Mouse (Mus musculus): ENCODE data around the gene Cebpb. TPM values are rescaled to one million over a fixed set of nuclear protein-coding genes. Genes with fewer than 3 reads are reported as not detected.

The Cebpb gene
- polyA plus RNA-seq, 1 experiment from 2014 or later, result 0.30 TPM

DNA sequence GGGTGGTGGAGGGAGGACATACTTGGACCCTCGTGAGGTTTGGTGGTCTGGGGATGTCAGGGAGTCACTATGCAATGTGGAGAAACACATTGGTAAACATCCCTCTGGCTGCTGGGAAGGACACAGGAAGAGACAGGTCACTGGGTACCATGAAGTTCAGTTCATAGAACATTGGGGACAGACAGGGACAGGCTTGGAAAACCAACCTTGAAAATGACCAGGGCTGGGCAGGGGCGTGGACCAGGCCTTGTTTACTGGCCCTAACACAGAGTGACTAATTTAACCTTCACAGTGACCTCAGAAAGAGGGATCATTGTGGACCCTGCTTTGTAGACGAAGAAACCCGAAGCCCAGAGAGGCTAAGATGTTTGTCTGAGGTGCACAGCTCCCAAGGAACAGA lies 30.8 kb downstream of the Cebpb start:
- Histone ChIP-seq H3K27me3 (ENCODE audit: low read depth, poor library complexity, severe bottlenecking) (no peaks in the 10 kb centered on the region), H3K4me1 (peaks cover 9% of the 10 kb centered on the region), H3K27ac (replicated peaks) (no peak overlapping the region), H3K4me3 (no peak overlapping the region), H3K9me3 (replicated peaks) (no peaks in the 10 kb centered on the region), H3K36me3 (no peaks in the 10 kb centered on the region)
- WGBS, result 79% methylated on average over 4 of the region's 4 CpGs
- no peak for DNase-seq (ENCODE audit: low spot score)

DNA sequence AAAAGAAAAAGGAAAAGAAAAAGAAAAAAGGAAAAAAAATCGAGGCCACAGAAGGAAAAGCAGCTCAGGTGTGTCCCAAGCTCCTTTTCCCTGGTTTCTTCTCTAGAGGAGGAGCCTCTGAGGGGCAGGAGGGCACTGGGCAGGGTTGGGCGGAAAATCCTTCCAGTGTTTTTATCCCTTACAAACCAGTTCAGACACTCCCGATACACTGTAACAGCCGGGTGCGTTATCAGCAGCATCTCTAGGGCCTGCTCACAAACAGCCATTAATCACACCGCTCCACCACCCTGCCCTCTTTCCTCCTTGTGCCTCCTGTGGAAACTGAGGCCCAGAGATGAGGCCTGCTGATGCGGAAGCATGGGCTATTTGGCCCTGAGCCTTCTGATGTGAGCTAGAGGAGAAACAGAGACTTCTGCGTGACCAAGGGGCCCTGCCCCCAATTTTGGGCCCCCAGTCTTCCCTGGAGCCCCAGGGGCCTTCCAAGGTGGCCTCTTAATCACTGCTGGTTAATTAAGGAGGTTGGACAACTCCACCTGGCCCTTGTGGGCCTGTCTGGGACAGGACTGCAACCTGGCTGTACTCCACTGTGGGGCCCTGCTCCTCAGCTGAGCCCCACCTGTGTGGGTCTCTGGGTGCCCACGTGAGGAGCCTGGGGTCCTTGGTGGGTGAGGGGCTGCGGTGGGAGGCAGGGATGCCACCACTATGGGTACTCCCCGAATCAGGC lies 32.6 kb downstream of the Cebpb start:
- peaks cover 9% of the 10 kb centered on the region for H3K4me1 ChIP-seq
- H3K27me3 ChIP-seq (ENCODE audit: low read depth, poor library complexity, severe bottlenecking), result no peaks in the 10 kb centered on the region
- no peak overlapping the region for H3K4me3 ChIP-seq
- H3K27ac ChIP-seq (replicated peaks), result no peak overlapping the region; the same call in 1 of the 2 replicates
- 88% methylated on average over 11 of the region's 11 CpGs for WGBS
- no peaks in the 10 kb centered on the region for H3K36me3 ChIP-seq
- no peaks in the 10 kb centered on the region for H3K9me3 ChIP-seq (replicated peaks)
- no peak for DNase-seq (ENCODE audit: low spot score)

DNA sequence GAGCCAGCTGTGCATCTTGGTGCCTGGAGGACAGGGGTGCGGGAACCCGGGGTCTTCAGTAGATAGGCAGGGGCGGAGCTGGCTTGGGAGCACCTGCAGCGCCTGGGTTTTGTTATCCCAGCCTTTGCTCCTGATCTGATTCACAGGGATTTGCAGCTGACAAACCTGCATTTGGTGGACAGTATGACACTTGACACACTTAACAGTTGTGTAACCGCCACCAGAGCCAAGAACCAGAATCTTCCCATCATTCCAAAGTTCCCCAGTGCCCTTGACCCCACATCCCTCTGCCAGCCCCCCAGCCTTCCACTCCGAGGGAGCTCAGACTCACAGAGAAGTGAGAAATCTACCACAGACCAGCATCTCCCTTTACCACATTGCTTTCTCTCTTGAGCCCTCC lies 33.8 kb downstream of the Cebpb start:
- no peak overlapping the region for H3K4me3 ChIP-seq
- WGBS, result 75% methylated on average over 6 of the region's 6 CpGs
- no peaks in the 10 kb centered on the region for H3K9me3 ChIP-seq (replicated peaks)
- no peak for DNase-seq (ENCODE audit: low spot score)
- no peaks in the 10 kb centered on the region for H3K27me3 ChIP-seq (ENCODE audit: low read depth, poor library complexity, severe bottlenecking)
- H3K36me3 ChIP-seq, result no peaks in the 10 kb centered on the region
- no peak overlapping the region for H3K27ac ChIP-seq (replicated peaks)
- H3K4me1 ChIP-seq, result peaks cover 12% of the 10 kb centered on the region

DNA sequence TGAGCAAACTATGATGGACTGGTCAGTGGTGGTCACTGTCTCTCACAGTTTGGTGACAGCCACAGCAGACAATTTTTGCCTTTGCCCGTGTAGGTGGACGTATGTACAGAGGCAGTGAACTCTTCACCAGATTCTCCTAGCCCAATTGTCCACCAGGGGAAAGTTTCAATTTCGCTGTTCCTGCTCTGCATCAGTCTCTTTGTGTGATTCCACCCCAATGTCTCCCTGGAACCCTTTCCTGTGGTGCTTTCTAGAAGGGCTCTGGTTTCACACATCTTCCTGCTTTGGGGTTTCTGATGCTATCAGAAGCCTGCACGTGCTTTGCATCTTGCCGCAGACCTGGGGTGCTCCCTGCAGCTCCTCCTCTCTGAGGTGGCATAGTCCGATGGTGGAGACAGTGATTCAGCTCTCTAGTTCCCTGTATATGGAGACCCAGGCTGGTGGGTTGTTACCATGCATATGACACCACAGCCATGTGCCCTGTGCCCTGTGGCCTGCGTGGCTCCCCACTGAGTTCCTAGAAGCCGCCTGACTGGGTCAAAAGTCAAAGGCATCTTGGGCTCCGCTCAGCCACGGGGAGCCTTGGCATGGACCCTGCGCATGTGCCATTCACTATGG lies 35.0 kb downstream of the Cebpb start:
- WGBS, result 85% methylated on average over 11 of the region's 11 CpGs
- Histone ChIP-seq H3K4me3 (no peak overlapping the region), H3K27ac (replicated peaks) (no peak overlapping the region), H3K9me3 (replicated peaks) (no peaks in the 10 kb centered on the region), H3K27me3 (ENCODE audit: low read depth, poor library complexity, severe bottlenecking) (no peaks in the 10 kb centered on the region), H3K36me3 (no peaks in the 10 kb centered on the region), H3K4me1 (peaks cover 12% of the 10 kb centered on the region)
- DNase-seq (ENCODE audit: low spot score), result no peak

DNA sequence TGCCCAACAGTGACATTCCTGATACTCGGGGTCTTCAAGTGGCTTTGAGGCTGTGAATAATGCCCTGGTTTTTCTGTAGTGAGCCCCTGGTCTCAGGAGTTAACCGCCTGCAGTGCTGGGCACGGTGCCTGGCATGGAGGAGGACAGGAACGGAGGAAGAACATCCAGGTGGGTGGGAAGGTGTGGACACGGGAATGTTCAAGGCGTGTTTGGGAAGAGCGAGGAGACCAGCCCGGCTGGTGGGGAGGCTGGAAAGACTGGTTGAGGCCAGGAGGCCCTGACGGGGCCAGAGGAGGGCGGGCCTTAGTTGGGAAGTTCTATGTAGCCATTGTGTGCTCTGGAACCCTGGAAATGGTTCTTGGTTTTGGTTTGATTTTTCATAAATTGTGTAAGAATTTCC lies 37.2 kb downstream of the Cebpb start:
- DNase-seq (ENCODE audit: low spot score), result no peak
- Histone ChIP-seq H3K9me3 (replicated peaks) (no peaks in the 10 kb centered on the region), H3K27ac (replicated peaks) (no peak overlapping the region), H3K4me3 (no peak overlapping the region), H3K27me3 (ENCODE audit: low read depth, poor library complexity, severe bottlenecking) (no peaks in the 10 kb centered on the region), H3K4me1 (peaks cover 12% of the 10 kb centered on the region), H3K36me3 (no peaks in the 10 kb centered on the region)
- WGBS, result 93% methylated on average over 10 of the region's 10 CpGs

DNA sequence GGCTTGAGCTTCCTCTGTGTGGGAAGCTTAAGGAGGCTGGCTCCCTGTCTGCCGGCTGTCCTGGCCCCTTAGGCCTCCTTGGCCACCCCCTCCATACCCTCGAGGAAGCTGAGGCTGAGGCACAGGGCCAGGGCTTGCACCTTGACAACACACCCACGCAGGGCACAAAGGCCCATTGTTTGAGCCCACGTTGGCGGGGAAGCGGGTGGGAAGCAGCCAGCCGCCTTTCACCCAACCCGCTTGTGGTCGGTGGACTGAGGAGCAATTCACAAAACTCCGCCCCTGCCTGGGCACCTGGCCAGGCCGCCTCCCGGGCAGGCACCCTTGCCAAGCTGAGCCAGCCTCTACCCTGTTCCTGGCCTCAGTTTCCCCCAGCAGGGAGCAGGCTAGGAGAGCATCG lies 38.4 kb downstream of the Cebpb start:
- Histone ChIP-seq H3K4me1 (peaks cover 8% of the 10 kb centered on the region), H3K27me3 (ENCODE audit: low read depth, poor library complexity, severe bottlenecking) (no peaks in the 10 kb centered on the region), H3K27ac (replicated peaks) (no peak overlapping the region), H3K4me3 (no peak overlapping the region), H3K36me3 (no peaks in the 10 kb centered on the region), H3K9me3 (replicated peaks) (no peaks in the 10 kb centered on the region)
- 72% methylated on average over 13 of the region's 13 CpGs for WGBS
- DNase-seq (ENCODE audit: low spot score), result no peak

DNA sequence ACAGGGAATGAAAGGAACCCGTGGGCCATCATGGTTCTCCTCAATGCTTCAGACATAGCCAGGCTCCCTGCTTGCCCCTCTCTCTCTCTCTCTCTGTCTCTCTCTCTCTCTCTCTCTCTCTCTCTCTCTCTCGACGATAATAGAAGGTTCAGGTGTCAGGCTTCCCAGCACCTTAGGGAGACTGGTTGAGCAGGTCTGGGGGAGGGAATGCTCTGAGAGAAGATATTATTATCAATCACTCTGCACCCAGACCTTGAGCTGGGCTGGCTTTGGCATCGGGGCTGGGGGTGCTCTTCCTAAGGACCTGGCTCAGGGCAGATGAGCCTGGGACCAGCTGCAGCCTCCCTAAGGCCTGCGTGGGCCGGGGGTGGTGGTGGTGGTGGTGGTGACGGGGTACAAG lies 41.3 kb downstream of the Cebpb start:
- Histone ChIP-seq H3K36me3 (no peaks in the 10 kb centered on the region), H3K27me3 (ENCODE audit: low read depth, poor library complexity, severe bottlenecking) (no peaks in the 10 kb centered on the region), H3K4me1 (0 out of 2 replicates have a peak, but pooled peaks cover 3% of the 10 kb centered on the region), H3K4me3 (no peak overlapping the region), H3K27ac (replicated peaks) (no peak overlapping the region), H3K9me3 (replicated peaks) (no peaks in the 10 kb centered on the region)
- WGBS, result 78% methylated on average over 5 of the region's 7 CpGs
- no peak for DNase-seq (ENCODE audit: low spot score)

DNA sequence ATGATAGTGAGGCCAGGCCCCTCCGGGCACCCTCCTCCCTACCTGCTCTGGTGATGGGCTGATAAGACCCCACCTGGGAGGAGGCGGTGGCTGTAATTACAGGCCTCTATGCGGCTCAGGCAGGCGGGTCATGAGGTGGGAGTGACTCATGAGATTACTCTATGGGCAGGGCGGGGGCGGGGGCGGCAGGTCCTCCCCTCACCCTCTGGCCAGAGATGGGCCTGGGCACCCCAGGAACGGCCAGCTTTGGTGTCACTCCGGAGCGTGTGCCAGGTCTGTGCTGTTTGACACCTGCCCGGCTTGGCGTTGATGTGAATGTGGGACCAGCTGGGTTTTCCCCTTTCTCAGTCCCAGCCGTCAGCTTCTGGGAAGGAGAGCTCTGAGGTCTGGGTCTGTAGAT lies 42.4 kb downstream of the Cebpb start:
- Histone ChIP-seq H3K9me3 (replicated peaks) (no peaks in the 10 kb centered on the region), H3K27ac (replicated peaks) (no peak overlapping the region), H3K4me1 (0 out of 2 replicates have a peak, but pooled peaks cover 3% of the 10 kb centered on the region), H3K4me3 (no peak overlapping the region), H3K27me3 (ENCODE audit: low read depth, poor library complexity, severe bottlenecking) (no peaks in the 10 kb centered on the region), H3K36me3 (no peaks in the 10 kb centered on the region)
- WGBS, result 72% methylated on average over 13 of the region's 13 CpGs
- no peak for DNase-seq (ENCODE audit: low spot score)

DNA sequence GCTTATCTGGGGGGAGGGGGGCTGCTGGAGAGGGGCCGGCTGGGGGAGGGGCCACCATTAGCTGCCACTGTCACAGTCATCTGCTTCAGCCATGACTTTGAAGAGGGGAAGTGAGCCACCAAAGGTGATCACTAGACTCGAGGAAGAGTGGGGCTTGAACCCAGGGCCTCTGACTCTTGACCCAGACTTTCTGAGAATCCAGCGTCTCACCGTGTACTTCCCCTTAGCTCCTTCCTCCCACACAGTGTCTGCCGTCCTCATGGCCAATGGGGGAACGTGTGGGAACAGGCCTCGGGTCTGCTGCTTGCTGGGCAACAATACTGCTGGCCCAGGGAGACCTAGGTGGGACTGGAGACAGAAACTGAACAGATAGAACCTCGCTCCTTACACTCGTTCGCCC lies 46.1 kb downstream of the Cebpb start:
- 79% methylated on average over 10 of the region's 10 CpGs for WGBS
- no peak for DNase-seq (ENCODE audit: low spot score)
- no peak overlapping the region for H3K27ac ChIP-seq (replicated peaks)
- no peak overlapping the region for H3K4me3 ChIP-seq
- H3K36me3 ChIP-seq, result no peaks in the 10 kb centered on the region
- H3K9me3 ChIP-seq (replicated peaks), result no peaks in the 10 kb centered on the region
- H3K27me3 ChIP-seq (ENCODE audit: low read depth, poor library complexity, severe bottlenecking), result no peaks in the 10 kb centered on the region
- 0 out of 2 replicates have a peak, but pooled peaks cover 5% of the 10 kb centered on the region for H3K4me1 ChIP-seq

DNA sequence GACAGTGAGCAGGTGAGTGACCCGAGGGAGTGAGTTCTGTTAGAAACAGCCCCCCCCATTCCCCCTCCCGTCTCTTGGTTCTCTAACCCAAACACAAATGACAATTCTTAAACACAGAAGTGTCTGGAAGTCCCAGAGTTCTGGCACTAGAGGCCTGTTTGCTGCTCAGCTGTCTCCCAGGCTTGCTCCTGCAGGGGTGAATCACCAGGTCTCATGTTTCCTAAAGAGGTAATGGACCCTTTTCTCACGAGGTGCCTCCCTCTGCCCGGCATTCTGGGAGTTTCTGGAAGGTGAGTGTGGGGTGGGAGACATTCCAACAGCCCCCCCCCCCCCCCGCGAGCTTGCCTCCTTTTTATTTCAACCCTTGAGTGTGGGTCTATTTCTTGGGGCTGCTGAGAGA lies 50.3 kb downstream of the Cebpb start:
- Histone ChIP-seq H3K36me3 (no peaks in the 10 kb centered on the region), H3K4me3 (no peak overlapping the region), H3K4me1 (0 out of 2 replicates have a peak, but pooled peaks cover 5% of the 10 kb centered on the region), H3K9me3 (replicated peaks) (no peaks in the 10 kb centered on the region), H3K27me3 (ENCODE audit: low read depth, poor library complexity, severe bottlenecking) (no peaks in the 10 kb centered on the region), H3K27ac (replicated peaks) (no peak overlapping the region)
- DNase-seq (ENCODE audit: low spot score), result no peak
- WGBS, result 78% methylated on average over 6 of the region's 6 CpGs

Small RNAs within 50 kb of the gene (microRNA-seq; reads per million reads assigned to microRNA genes)
- not detected for gene Gm22355

Other genes starting within 250 kb of the Cebpb start
- 139 and 154 TPM in 2 replicates for gene Rnf114, start 196.3 kb upstream of the Cebpb start, polyA plus RNA-seq (2016; fragmentation: Nextera tagmentation; extraction: Ambion mirVana)
- gene Spata2, start 196.0 kb upstream of the Cebpb start, polyA plus RNA-seq (2016; fragmentation: Nextera tagmentation; extraction: Ambion mirVana), result 19.1 and 23.5 TPM in 2 replicates
- gene Snai1, start 150.7 kb upstream of the Cebpb start, polyA plus RNA-seq (2016; fragmentation: Nextera tagmentation; extraction: Ambion mirVana), result 30.0 and 36.1 TPM in 2 replicates
- gene Ube2v1, start 56.8 kb upstream of the Cebpb start, polyA plus RNA-seq (2016; fragmentation: Nextera tagmentation; extraction: Ambion mirVana), result 410 and 413 TPM in 2 replicates
- 2.4 and 3.6 TPM in 2 replicates for gene Gm20431, start 27.4 kb upstream of the Cebpb start, polyA plus RNA-seq (2016; fragmentation: Nextera tagmentation; extraction: Ambion mirVana)
- 35.7 and 35.8 TPM in 2 replicates for gene Tmem189, start 907 bp downstream of the Cebpb start, polyA plus RNA-seq (2016; fragmentation: Nextera tagmentation; extraction: Ambion mirVana)
- gene Ptpn1, start 243.1 kb downstream of the Cebpb start, polyA plus RNA-seq (2016; fragmentation: Nextera tagmentation; extraction: Ambion mirVana), result 79.2 and 79.8 TPM in 2 replicates